In genomic region chr1:84697136-84697535, GRCm38 (mm10) we compare ENCODE assay signal across 9 mouse cellular contexts. TPM values are rescaled to one million over a fixed set of nuclear protein-coding genes. Genes with fewer than 3 reads are reported as not detected.
DNase-seq lines count a peak whose midpoint lies in the region; ATAC-seq and TF ChIP-seq lines count a peak whose summit lies in the region.
"Had no signal": no experiment of that assay in that cellular context is flagged by ENCODE, and none has a peak within 500 bp of the region (broad histone marks: within the 10 kb centered on the region; RNA-seq: fewer than 3 reads in every experiment).

No protein-coding gene starts in this region.

- H3K27me3 ChIP-seq in intestine, postnatal 0 days (replicated peaks; ENCODE audit: control insufficient read depth, insufficient read depth, low read length) = peaks cover 23% of the 10 kb centered on the region
- peaks cover 22% of the 10 kb centered on the region for H3K27me3 ChIP-seq in intestine, embryonic 15.5 days (replicated peaks)
- H3K27me3 ChIP-seq in heart, embryonic 10.5 days (ENCODE audit: insufficient read depth, poor library complexity, severe bottlenecking) = peaks cover 35% of the 10 kb centered on the region

- H3K36me3 ChIP-seq in intestine, postnatal 0 days (ENCODE audit: control insufficient read depth, insufficient read depth) = no peaks in the 10 kb centered on the region
- H3K36me3 ChIP-seq in intestine, embryonic 15.5 days = no peaks in the 10 kb centered on the region
- no peaks in the 10 kb centered on the region for H3K36me3 ChIP-seq in heart, embryonic 10.5 days
- H3K36me3 ChIP-seq: liver, embryonic 13.5 days had no signal

- no peaks in the 10 kb centered on the region for H3K9me3 ChIP-seq in intestine, postnatal 0 days (ENCODE audit: control insufficient read depth)
- no peaks in the 10 kb centered on the region for H3K9me3 ChIP-seq in intestine, embryonic 15.5 days
- no peaks in the 10 kb centered on the region for H3K9me3 ChIP-seq in heart, embryonic 10.5 days
- H3K9me3 ChIP-seq: liver, embryonic 13.5 days had no signal

- peak; percentile 93 for DNase-seq in R1 (ENCODE audit: low read depth, low spot score)
- DNase-seq in cerebellum, adult 9-11 months = peak; percentile 71
- peak; percentile 77 to 80 for DNase-seq in frontal cortex, postnatal 25 days (ENCODE audit: low spot score in 2 of 2)
- peak; percentile 76 to 77 for DNase-seq in left cerebral cortex, postnatal 36 days (ENCODE audit: low spot score in 2 of 2)
- no peak for DNase-seq in heart, embryonic 10.5 days (ENCODE audit: low spot score)
- DNase-seq: liver, embryonic 13.5 days had no signal

- TF ChIP-seq POLR2A in olfactory bulb, adult 2 months (IDR thresholded peaks at IDR 0.05; ENCODE audit: insufficient read depth, low read depth, low read length) = no peak

- no peak overlapping the region for H3K4me2 ChIP-seq in intestine, postnatal 0 days (replicated peaks; ENCODE audit: low read depth)
- H3K4me2 ChIP-seq in intestine, embryonic 15.5 days (replicated peaks) = no peak overlapping the region
- H3K4me2 ChIP-seq: liver, embryonic 13.5 days had no signal

- H3K4me3 ChIP-seq in intestine, postnatal 0 days (ENCODE audit: low read depth, low read length) = no peak overlapping the region
- no peak overlapping the region for H3K4me3 ChIP-seq in intestine, embryonic 15.5 days (replicated peaks)
- no peak overlapping the region for H3K4me3 ChIP-seq in olfactory bulb, adult 2 months (ENCODE audit: insufficient read depth, low read depth, low read length)
- no peak overlapping the region for H3K4me3 ChIP-seq in heart, embryonic 10.5 days
- H3K4me3 ChIP-seq: liver, embryonic 13.5 days had no signal

- no peak for ATAC-seq in intestine, postnatal 0 days
- ATAC-seq in intestine, embryonic 15.5 days = no peak

- 9% methylated on average over 2 of the region's 2 CpGs for WGBS in intestine, postnatal 0 days
- WGBS in intestine, embryonic 15.5 days = 7% methylated on average over 2 of the region's 2 CpGs
- WGBS in olfactory bulb, adult 2 months = 1% methylated on average over 2 of the region's 2 CpGs
- WGBS in heart, embryonic 10.5 days = 2% methylated on average over 2 of the region's 2 CpGs

- H3K9ac ChIP-seq in intestine, postnatal 0 days (ENCODE audit: low read depth, low read length) = no peak overlapping the region
- H3K9ac ChIP-seq in intestine, embryonic 15.5 days = no peak overlapping the region
- H3K9ac ChIP-seq: liver, embryonic 13.5 days had no signal

- peak; percentile 64 for TF ChIP-seq CTCF in intestine, postnatal 0 days (IDR thresholded peaks at IDR 0.05; ENCODE audit: low read depth)
- peak; percentile 42 for TF ChIP-seq CTCF in olfactory bulb, adult 2 months (IDR thresholded peaks at IDR 0.05; ENCODE audit: insufficient read depth, low read depth, low read length)

- no peaks in the 10 kb centered on the region for H3K4me1 ChIP-seq in intestine, postnatal 0 days (replicated peaks; ENCODE audit: control insufficient read depth, insufficient read depth, low read length)
- H3K4me1 ChIP-seq in intestine, embryonic 15.5 days (replicated peaks) = peaks cover 11% of the 10 kb centered on the region
- H3K4me1 ChIP-seq in olfactory bulb, adult 2 months (ENCODE audit: control insufficient read depth, insufficient read depth, low read length) = peaks cover 15% of the 10 kb centered on the region
- peaks cover 14% of the 10 kb centered on the region for H3K4me1 ChIP-seq in heart, embryonic 10.5 days

- no peak overlapping the region for H3K27ac ChIP-seq in intestine, postnatal 0 days (ENCODE audit: low read depth, low read length)
- H3K27ac ChIP-seq in intestine, embryonic 15.5 days = no peak overlapping the region
- H3K27ac ChIP-seq in olfactory bulb, adult 2 months (ENCODE audit: insufficient read depth, low read depth, low read length) = no peak overlapping the region
- no peak overlapping the region for H3K27ac ChIP-seq in heart, embryonic 10.5 days
- H3K27ac ChIP-seq: liver, embryonic 13.5 days had no signal

- intact Hi-C loops in left cerebral cortex, postnatal 36 days (cut with DNase I) = loop anchor here (5.0 to 10.0 kb wide), 5 partner anchors 70 to 950 kb away; no protein-coding TSS in a partner anchor

RNA-seq across cellular contexts. Expression of gene Dner, which starts 1.1 kb away (rescaled TPM):
- polyA plus RNA-seq in intestine, postnatal 0 days (2015; fragmentation: Nextera tagmentation; extraction: Ambion mirVana) = 2.1 and 2.7 TPM in 2 replicates
- polyA plus RNA-seq in intestine, embryonic 15.5 days (2015; fragmentation: Nextera tagmentation; extraction: Ambion mirVana) = 3.9 and 4.1 TPM in 2 replicates
- total RNA-seq in left cerebral cortex, postnatal 36 days (2021) = 100 to 1,000 TPM; 128 to 158 TPM
- not detected in 2 replicates for polyA plus RNA-seq in olfactory bulb, adult 2 months (2012; ENCODE audit: insufficient read depth, insufficient read length, low replicate concordance, missing spikeins)
- 0.37 and 0.60 TPM in 2 replicates for polyA plus RNA-seq in heart, embryonic 10.5 days (2016; fragmentation: Nextera tagmentation; extraction: Ambion mirVana)
